Mouse (Mus musculus): ENCODE results near the gene Tbrg1.

DNA sequence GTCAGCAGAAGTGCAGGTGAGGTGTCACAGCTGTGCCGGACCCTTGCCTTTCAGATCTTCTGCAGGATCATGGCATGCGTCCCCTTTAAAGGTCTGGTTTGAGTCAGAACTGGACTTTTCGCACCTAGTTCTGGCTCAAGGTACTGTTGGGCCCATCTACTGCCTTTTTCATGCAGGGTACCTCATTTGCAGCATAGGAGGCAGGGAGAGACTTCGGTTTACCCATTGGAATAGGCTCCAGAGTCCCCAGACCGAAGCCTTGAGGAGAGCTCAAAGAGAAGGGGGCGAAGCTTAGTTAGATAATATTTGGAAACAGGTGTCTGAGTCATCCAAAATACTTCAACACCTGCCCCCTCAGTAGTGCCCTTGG, 43.2 kb downstream of the Tbrg1 start:
- TF ChIP-seq CTCF (IDR thresholded peaks at IDR 0.05; ENCODE audit: low read depth, low read length) (no peak), POLR2A (IDR thresholded peaks at IDR 0.05; ENCODE audit: extremely low read depth, insufficient read depth, low read length) (no peak)
